Mouse (Mus musculus) spleen, adult 2 months (tissue): ENCODE measurements around the gene Olfr869.

ENCODE experiments used
- CTCF ChIP-seq: fragments of 200-500 bp; IDR thresholded peaks from 2 replicates; pipeline ENCODE4 v1.5.1; 2011; ENCODE audit warnings: mild to moderate bottlenecking, inconsistent platforms; ENCODE audit not compliant: insufficient read depth, insufficient read length, insufficient replicate concordance; ENCODE audit errors: extremely low read depth
- POLR2A ChIP-seq: fragments of 200-500 bp; IDR thresholded peaks from 2 replicates; pipeline ENCODE4 v1.6.1; 2011; ENCODE audit warnings: low read depth, low read length, inconsistent platforms

DNA sequence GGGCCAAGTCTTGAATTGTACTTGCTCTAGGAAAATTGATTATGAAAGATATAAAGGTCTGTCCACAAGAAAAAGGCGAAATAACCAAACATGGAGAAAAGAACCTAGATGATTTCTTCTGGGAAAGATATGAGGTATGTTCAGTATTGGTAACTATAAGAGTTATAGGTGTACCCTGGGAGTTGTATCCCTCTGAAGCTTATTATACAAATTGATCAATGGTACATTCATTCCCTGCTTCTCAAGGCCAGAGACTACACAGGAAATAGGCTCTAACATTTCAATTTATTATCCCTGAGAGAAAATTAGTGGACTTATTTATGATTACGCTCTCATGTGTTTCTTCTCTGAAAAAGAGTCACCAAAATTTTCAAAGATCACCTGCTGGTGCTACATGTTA, 45.1 kb downstream of the Olfr869 start, which contains the start of gene Olfr870:
- TF ChIP-seq POLR2A, result no peak
- TF ChIP-seq CTCF, result no peak
